Mouse (Mus musculus): Measurements from ENCODE around the gene Zxdb.
"Not testable (repeated sequence)": the region's sequence is repeated elsewhere in the genome, so short reads cannot be mapped to it uniquely, and the experiment has no call there.

- not testable (repeated sequence) for TF ChIP-seq RAD21 (IDR thresholded peaks at IDR 0.05; ENCODE audit: low read depth, low read length); CTCF (conservative IDR thresholded peaks at IDR 0.05 in 1 of 2, IDR thresholded peaks at IDR 0.05 in 1 of 2; ENCODE audit: low read depth in 2 of 2, low read length in 2 of 2); USF1 (IDR thresholded peaks at IDR 0.05; ENCODE audit: low read depth, low read length)
Measured at GRCm38 (mm10) chrX:94724972-94725569, 702 bp downstream of the Zxdb start.

Data from CH12.LX (cell line).